Mouse (Mus musculus): ENCODE measurements around the gene Cpeb1. TPM values are rescaled to one million over a fixed set of nuclear protein-coding genes. Genes with fewer than 3 reads are reported as not detected.

Cpeb1 gene
- polyA plus RNA-seq, 1 experiment from 2014 or later = 1.9 TPM

- no peak for ATAC-seq (replicated peaks; ENCODE audit: insufficient number of reproducible peaks, insufficient read depth, low FRiP score, low read depth)
- Histone ChIP-seq H3K9me3 (replicated peaks) (no peaks in the 10 kb centered on the region), H3K27me3 (no peaks in the 10 kb centered on the region), H3K36me3 (0 out of 2 replicates have a peak, but pooled peaks cover 3% of the 10 kb centered on the region), H3K4me1 (replicated peaks) (peaks cover 3% of the 10 kb centered on the region; the same call in 1 of the 2 replicates), H3K4me3 (no peak overlapping the region), H3K27ac (no peak overlapping the region), H3K4me2 (no peak overlapping the region), H3K9ac (no peak overlapping the region)
- 78% methylated on average over 12 of the region's 12 CpGs for WGBS
Observed at GRCm38 (mm10) chr7:81326043-81326442, 129.2 kb downstream of the Cpeb1 start.

DNA sequence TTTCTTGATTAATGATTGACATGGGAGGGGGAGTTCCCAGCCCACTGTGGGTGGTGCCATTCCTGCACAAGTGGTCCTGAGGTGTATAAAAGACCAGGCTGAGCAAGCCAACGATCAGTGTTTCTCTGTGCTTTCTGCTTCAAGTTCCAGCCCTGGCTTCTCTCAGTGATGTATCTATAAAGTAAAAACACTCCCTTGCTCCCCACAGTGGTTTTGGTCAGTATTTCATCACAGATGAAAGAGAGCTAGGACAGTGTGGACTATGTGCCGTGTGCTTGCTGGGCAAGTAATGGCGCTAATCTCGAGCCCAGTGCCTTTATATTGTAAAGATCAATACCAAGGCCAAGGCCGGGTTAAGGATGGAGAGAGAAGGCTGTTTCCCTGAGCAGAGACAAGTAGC is 133.5 kb downstream of the Cpeb1 start:
- no peak for ATAC-seq (replicated peaks; ENCODE audit: insufficient number of reproducible peaks, insufficient read depth, low FRiP score, low read depth)
- H3K9me3 ChIP-seq (replicated peaks) = no peaks in the 10 kb centered on the region
- WGBS = 78% methylated on average over 5 of the region's 5 CpGs

GRCm38 (mm10) chr7:81319749-81320148 is 135.5 kb downstream of the Cpeb1 start:
- H3K9me3 ChIP-seq (replicated peaks) = no peaks in the 10 kb centered on the region
- no peaks in the 10 kb centered on the region for H3K27me3 ChIP-seq
- H3K4me1 ChIP-seq (replicated peaks) = 0 out of 2 replicates have a peak, but pooled peaks cover 2% of the 10 kb centered on the region
- no peak overlapping the region for H3K4me3 ChIP-seq
- no peak overlapping the region for H3K4me2 ChIP-seq
- H3K9ac ChIP-seq = no peak overlapping the region
- H3K36me3 ChIP-seq = no peaks in the 10 kb centered on the region
- 83% methylated on average over 6 of the region's 6 CpGs for WGBS
- no peak for ATAC-seq (replicated peaks; ENCODE audit: insufficient number of reproducible peaks, insufficient read depth, low FRiP score, low read depth)
- H3K27ac ChIP-seq = no peak overlapping the region

More for the DNA sequence above, 133.5 kb downstream of the Cpeb1 start:
- H3K4me2 ChIP-seq = no peak overlapping the region
- H3K9ac ChIP-seq = no peak overlapping the region
- H3K27me3 ChIP-seq = no peaks in the 10 kb centered on the region
- no peaks in the 10 kb centered on the region for H3K36me3 ChIP-seq
- no peak overlapping the region for H3K4me3 ChIP-seq
- H3K27ac ChIP-seq = no peak overlapping the region
- H3K4me1 ChIP-seq (replicated peaks) = no peaks in the 10 kb centered on the region

- Histone ChIP-seq H3K4me1 (replicated peaks) (peaks cover 2% of the 10 kb centered on the region; the same call in 1 of the 2 replicates), H3K4me2 (no peak overlapping the region), H3K9ac (no peak overlapping the region), H3K27me3 (no peaks in the 10 kb centered on the region), H3K9me3 (replicated peaks) (no peaks in the 10 kb centered on the region), H3K36me3 (no peaks in the 10 kb centered on the region), H3K27ac (no peak overlapping the region), H3K4me3 (no peak overlapping the region)
- 60% methylated on average over 8 of the region's 8 CpGs for WGBS
- ATAC-seq (replicated peaks; ENCODE audit: insufficient number of reproducible peaks, insufficient read depth, low FRiP score, low read depth) = no peak
Observed at GRCm38 (mm10) chr7:81315583-81315982, 139.7 kb downstream of the Cpeb1 start.

- no peak overlapping the region for H3K4me2 ChIP-seq
- no peaks in the 10 kb centered on the region for H3K36me3 ChIP-seq
- no peaks in the 10 kb centered on the region for H3K27me3 ChIP-seq
- H3K9ac ChIP-seq = no peak overlapping the region
- no peak overlapping the region for H3K27ac ChIP-seq
- H3K4me3 ChIP-seq = no peak overlapping the region
- ATAC-seq (replicated peaks; ENCODE audit: insufficient number of reproducible peaks, insufficient read depth, low FRiP score, low read depth) = no peak
- H3K9me3 ChIP-seq (replicated peaks) = no peaks in the 10 kb centered on the region
- H3K4me1 ChIP-seq (replicated peaks) = peaks cover 2% of the 10 kb centered on the region; the same call in 1 of the 2 replicates
Observed at GRCm38 (mm10) chr7:81311581-81311980, 143.7 kb downstream of the Cpeb1 start.

DNA sequence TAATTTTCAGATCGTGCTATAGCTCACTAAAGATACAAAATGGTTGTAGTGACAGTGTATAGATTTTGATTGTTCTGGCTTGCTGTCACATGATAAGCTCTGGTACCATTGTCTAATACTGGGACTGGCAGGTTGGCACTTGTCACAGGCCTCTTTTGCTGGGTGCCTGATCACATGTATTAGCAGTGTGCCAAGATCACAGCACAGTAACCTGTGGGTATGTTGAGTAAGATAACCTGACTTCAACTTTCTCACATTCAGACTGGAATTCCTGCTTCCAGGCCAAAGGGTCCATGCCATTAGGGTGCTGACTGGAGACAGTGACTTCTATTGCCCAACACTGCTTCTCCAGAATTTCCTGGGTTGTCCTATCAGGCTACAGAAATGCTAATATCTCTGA is 144.1 kb downstream of the Cpeb1 start:
- Histone ChIP-seq H3K36me3 (no peaks in the 10 kb centered on the region), H3K9ac (no peak overlapping the region), H3K27me3 (no peaks in the 10 kb centered on the region), H3K4me1 (replicated peaks) (peaks cover 2% of the 10 kb centered on the region; the same call in 1 of the 2 replicates), H3K4me2 (no peak overlapping the region), H3K9me3 (replicated peaks) (no peaks in the 10 kb centered on the region), H3K27ac (no peak overlapping the region), H3K4me3 (no peak overlapping the region)
- WGBS = 78% methylated on average over 1 of the region's 1 CpGs
- ATAC-seq (replicated peaks; ENCODE audit: insufficient number of reproducible peaks, insufficient read depth, low FRiP score, low read depth) = no peak

GRCm38 (mm10) chr7:81309247-81309646 is 146.0 kb downstream of the Cpeb1 start:
- WGBS = 62% methylated on average over 6 of the region's 6 CpGs
- no peak for ATAC-seq (replicated peaks; ENCODE audit: insufficient number of reproducible peaks, insufficient read depth, low FRiP score, low read depth)
- Histone ChIP-seq H3K4me2 (no peak overlapping the region), H3K9ac (no peak overlapping the region), H3K27me3 (no peaks in the 10 kb centered on the region), H3K27ac (no peak overlapping the region), H3K4me3 (no peak overlapping the region), H3K4me1 (replicated peaks) (no peaks in the 10 kb centered on the region; the same call in 1 of the 2 replicates), H3K36me3 (no peaks in the 10 kb centered on the region), H3K9me3 (replicated peaks) (no peaks in the 10 kb centered on the region)

DNA sequence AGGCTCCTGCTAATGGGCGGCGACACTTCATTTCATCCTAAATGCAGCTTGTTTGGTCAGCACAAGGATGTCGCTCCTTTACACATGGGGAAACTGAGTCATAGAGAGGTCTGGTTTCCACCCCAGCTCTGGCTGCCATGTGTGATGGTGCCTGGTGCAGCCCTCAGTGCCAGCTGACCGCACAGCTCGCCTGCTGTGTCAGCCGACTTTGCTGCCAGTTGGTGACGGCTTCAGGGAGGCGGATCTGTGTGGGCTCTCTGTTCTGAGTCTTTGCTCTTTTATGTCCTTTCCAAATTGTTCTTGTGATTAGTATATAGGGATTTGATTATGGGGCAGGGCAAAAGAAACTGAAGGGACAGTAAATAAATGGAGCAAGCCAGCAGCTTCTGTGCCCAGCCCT is 147.5 kb downstream of the Cpeb1 start:
- Histone ChIP-seq H3K27ac (no peak overlapping the region), H3K9me3 (replicated peaks) (no peaks in the 10 kb centered on the region), H3K4me1 (replicated peaks) (no peaks in the 10 kb centered on the region; the same call in 1 of the 2 replicates), H3K9ac (no peak overlapping the region), H3K36me3 (no peaks in the 10 kb centered on the region), H3K4me2 (no peak overlapping the region), H3K4me3 (no peak overlapping the region), H3K27me3 (no peaks in the 10 kb centered on the region)
- no peak for ATAC-seq (replicated peaks; ENCODE audit: insufficient number of reproducible peaks, insufficient read depth, low FRiP score, low read depth)
- WGBS = 81% methylated on average over 8 of the region's 8 CpGs

GRCm38 (mm10) chr7:81304675-81305074 is 150.6 kb downstream of the Cpeb1 start:
- no peak overlapping the region for H3K27ac ChIP-seq
- 89% methylated on average over 5 of the region's 5 CpGs for WGBS

DNA sequence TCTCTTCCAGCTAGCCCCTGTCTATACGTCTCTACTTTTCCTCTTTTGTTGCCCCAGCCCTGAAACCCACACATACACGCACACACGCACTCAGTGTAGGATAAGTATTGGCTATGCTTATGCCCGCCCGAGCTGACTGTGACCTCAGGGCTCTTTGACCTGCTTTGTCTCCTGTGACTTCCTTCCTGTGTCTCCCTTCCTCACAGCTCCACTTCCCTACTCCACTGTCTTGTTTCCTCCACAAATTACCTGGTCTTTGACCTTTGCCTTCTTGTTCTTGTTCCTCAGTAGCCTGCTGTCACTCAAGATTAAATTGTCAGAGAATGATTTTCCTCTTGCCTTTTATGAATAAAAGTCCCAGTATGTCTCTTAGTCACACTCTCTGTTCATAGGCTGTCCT is 151.2 kb downstream of the Cpeb1 start:
- Histone ChIP-seq H3K9ac (no peak overlapping the region), H3K27ac (no peak overlapping the region), H3K27me3 (no peaks in the 10 kb centered on the region), H3K4me1 (replicated peaks) (no peaks in the 10 kb centered on the region), H3K4me2 (no peak overlapping the region), H3K36me3 (no peaks in the 10 kb centered on the region), H3K9me3 (replicated peaks) (no peaks in the 10 kb centered on the region), H3K4me3 (no peak overlapping the region)
- no peak for ATAC-seq (replicated peaks; ENCODE audit: insufficient number of reproducible peaks, insufficient read depth, low FRiP score, low read depth)
- WGBS = 77% methylated on average over 5 of the region's 5 CpGs

More at GRCm38 (mm10) chr7:81304675-81305074, 150.6 kb downstream of the Cpeb1 start:
- Histone ChIP-seq H3K4me3 (no peak overlapping the region), H3K4me2 (no peak overlapping the region), H3K9me3 (replicated peaks) (no peaks in the 10 kb centered on the region), H3K27me3 (no peaks in the 10 kb centered on the region), H3K4me1 (replicated peaks) (no peaks in the 10 kb centered on the region), H3K9ac (no peak overlapping the region), H3K36me3 (no peaks in the 10 kb centered on the region)
- ATAC-seq (replicated peaks; ENCODE audit: insufficient number of reproducible peaks, insufficient read depth, low FRiP score, low read depth) = no peak

DNA sequence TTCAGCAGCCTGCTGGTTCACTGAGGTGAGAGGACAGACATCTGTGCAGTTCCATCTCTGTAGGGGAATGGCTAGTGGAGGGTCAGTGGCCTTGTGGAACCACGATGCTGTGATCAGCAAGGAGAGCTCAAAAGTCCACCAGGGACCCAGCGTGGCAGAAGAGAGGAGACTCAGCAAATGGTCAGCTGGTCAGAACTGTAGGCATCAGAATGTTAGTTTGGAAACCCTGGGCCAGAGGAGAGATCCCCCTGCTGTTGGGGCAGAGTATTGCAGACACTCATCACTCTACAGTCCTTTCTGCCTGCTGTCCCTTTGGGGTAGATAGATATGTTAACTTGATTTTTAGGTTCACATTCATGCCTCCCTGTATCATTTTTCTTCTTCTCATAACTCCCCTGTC is 151.6 kb downstream of the Cpeb1 start:
- no peak for ATAC-seq (replicated peaks; ENCODE audit: insufficient number of reproducible peaks, insufficient read depth, low FRiP score, low read depth)
- WGBS = 95% methylated on average over 2 of the region's 2 CpGs
- no peak overlapping the region for H3K27ac ChIP-seq

GRCm38 (mm10) chr7:81301323-81301722 is 153.9 kb downstream of the Cpeb1 start:
- ATAC-seq (replicated peaks; ENCODE audit: insufficient number of reproducible peaks, insufficient read depth, low FRiP score, low read depth) = no peak
- H3K4me3 ChIP-seq = no peak overlapping the region
- 77% methylated on average over 7 of the region's 7 CpGs for WGBS

More for the DNA sequence above, 151.6 kb downstream of the Cpeb1 start:
- Histone ChIP-seq H3K9me3 (replicated peaks) (no peaks in the 10 kb centered on the region), H3K4me3 (no peak overlapping the region), H3K36me3 (no peaks in the 10 kb centered on the region), H3K9ac (no peak overlapping the region), H3K27me3 (no peaks in the 10 kb centered on the region), H3K4me1 (replicated peaks) (no peaks in the 10 kb centered on the region), H3K4me2 (no peak overlapping the region)

More at GRCm38 (mm10) chr7:81301323-81301722, 153.9 kb downstream of the Cpeb1 start:
- Histone ChIP-seq H3K9ac (no peak overlapping the region), H3K27me3 (no peaks in the 10 kb centered on the region), H3K27ac (no peak overlapping the region), H3K36me3 (no peaks in the 10 kb centered on the region), H3K4me2 (no peak overlapping the region), H3K4me1 (replicated peaks) (peaks cover 3% of the 10 kb centered on the region; the same call in 1 of the 2 replicates), H3K9me3 (replicated peaks) (no peaks in the 10 kb centered on the region)
